Comparison of ENCODE assay signal across 8 mouse cellular contexts in genomic region chr9:101265546-101265945, GRCm38 (mm10). TPM values are rescaled to one million over a fixed set of nuclear protein-coding genes. Genes with fewer than 3 reads are reported as not detected.
DNase-seq lines count a peak whose midpoint lies in the region; ATAC-seq and TF ChIP-seq lines count a peak whose summit lies in the region.

No protein-coding gene starts in this region.

- H3K27ac ChIP-seq in hindbrain, embryonic 11.5 days (ENCODE audit: low read depth, low read length) = 0 out of 2 replicates have a peak overlapping the region, but pooled peaks have one; percentile 27
- no peak overlapping the region for H3K27ac ChIP-seq in hindbrain, embryonic 10.5 days
- peak overlapping the region; percentile 72 for H3K27ac ChIP-seq in kidney, adult 2 months (ENCODE audit: insufficient read depth, low read depth, low read length)
- no peak overlapping the region for H3K27ac ChIP-seq in heart, embryonic 10.5 days

- no peaks in the 10 kb centered on the region for H3K36me3 ChIP-seq in hindbrain, embryonic 11.5 days (ENCODE audit: control insufficient read depth, insufficient read depth, low read length)
- no peaks in the 10 kb centered on the region for H3K36me3 ChIP-seq in hindbrain, embryonic 10.5 days
- H3K36me3 ChIP-seq in kidney, adult 2 months (ENCODE audit: control insufficient read depth, insufficient read depth, low read length) = no peaks in the 10 kb centered on the region
- H3K36me3 ChIP-seq in myocyte (ENCODE audit: control insufficient read depth, insufficient read depth) = no peaks in the 10 kb centered on the region
- H3K36me3 ChIP-seq in heart, embryonic 10.5 days = no peaks in the 10 kb centered on the region

- TF ChIP-seq POLR2A in kidney, adult 2 months (IDR thresholded peaks at IDR 0.05; ENCODE audit: low read depth, low read length) = no peak
- no peak for TF ChIP-seq POLR2A in myocyte (IDR thresholded peaks at IDR 0.05; ENCODE audit: insufficient read length, low read depth)

- no peak overlapping the region for H3K9ac ChIP-seq in hindbrain, embryonic 11.5 days (ENCODE audit: low read depth, low read length)

- no peak overlapping the region for H3ac ChIP-seq in myocyte (ENCODE audit: control insufficient read depth, insufficient read length)

- H3K4me1 ChIP-seq in hindbrain, embryonic 11.5 days (replicated peaks; ENCODE audit: control insufficient read depth, insufficient read depth, low read length) = no peaks in the 10 kb centered on the region
- H3K4me1 ChIP-seq in hindbrain, embryonic 10.5 days (replicated peaks) = peaks cover 7% of the 10 kb centered on the region; the same call in 1 of the 2 replicates
- peaks cover 35% of the 10 kb centered on the region for H3K4me1 ChIP-seq in kidney, adult 2 months (ENCODE audit: control insufficient read depth, insufficient read depth, low read length)
- H3K4me1 ChIP-seq in heart, embryonic 10.5 days = peaks cover 5% of the 10 kb centered on the region; the same call in 1 of the 2 replicates

- H3K27me3 ChIP-seq in hindbrain, embryonic 11.5 days (ENCODE audit: control insufficient read depth, insufficient read depth, low read length) = no peaks in the 10 kb centered on the region
- no peaks in the 10 kb centered on the region for H3K27me3 ChIP-seq in hindbrain, embryonic 10.5 days (ENCODE audit: insufficient read depth, poor library complexity, severe bottlenecking)
- H3K27me3 ChIP-seq in kidney, adult 2 months (replicated peaks; ENCODE audit: control insufficient read depth, insufficient read depth, low read length) = no peaks in the 10 kb centered on the region
- H3K27me3 ChIP-seq in myocyte (ENCODE audit: control insufficient read depth, insufficient read depth, insufficient read length) = no peaks in the 10 kb centered on the region
- no peaks in the 10 kb centered on the region for H3K27me3 ChIP-seq in heart, embryonic 10.5 days (ENCODE audit: insufficient read depth, poor library complexity, severe bottlenecking)

- H3K4me2 ChIP-seq in hindbrain, embryonic 11.5 days (replicated peaks; ENCODE audit: low read depth, low read length) = no peak overlapping the region
- peak overlapping the region; percentile 16 for H3K4me2 ChIP-seq in myocyte (ENCODE audit: low read depth)

- H3K9me3 ChIP-seq in hindbrain, embryonic 11.5 days (ENCODE audit: control insufficient read depth, low read length) = no peaks in the 10 kb centered on the region
- H3K9me3 ChIP-seq in hindbrain, embryonic 10.5 days = no peaks in the 10 kb centered on the region
- H3K9me3 ChIP-seq in heart, embryonic 10.5 days = no peaks in the 10 kb centered on the region

- intact Hi-C loops in heart, postnatal 10 days (cut with DNase I) = no loop called here

- H3K4me3 ChIP-seq in hindbrain, embryonic 11.5 days (ENCODE audit: low read depth, low read length) = no peak overlapping the region
- no peak overlapping the region for H3K4me3 ChIP-seq in hindbrain, embryonic 10.5 days
- no peak overlapping the region for H3K4me3 ChIP-seq in kidney, adult 2 months (ENCODE audit: insufficient read depth, low read depth, low read length)
- H3K4me3 ChIP-seq in myocyte = no peak overlapping the region
- H3K4me3 ChIP-seq in heart, embryonic 10.5 days = no peak overlapping the region

- no peaks in the 10 kb centered on the region for H3K79me2 ChIP-seq in myocyte (ENCODE audit: control insufficient read depth, insufficient read depth)

- 65% methylated on average over 6 of the region's 6 CpGs for WGBS in hindbrain, embryonic 11.5 days
- WGBS in hindbrain, embryonic 10.5 days = 73% methylated on average over 6 of the region's 6 CpGs
- WGBS in kidney, adult 2 months = 39% methylated on average over 6 of the region's 6 CpGs
- WGBS in heart, embryonic 10.5 days = 74% methylated on average over 6 of the region's 6 CpGs

- DNase-seq in hindbrain, embryonic 11.5 days (ENCODE audit: low spot score) = no peak
- DNase-seq in hindbrain, embryonic 10.5 days (ENCODE audit: low spot score) = no peak
- DNase-seq in adrenal gland, postnatal 25 days = peak; percentile 15
- peak; percentile 69 for DNase-seq in kidney, adult 2 months
- no peak for DNase-seq in heart, embryonic 10.5 days (ENCODE audit: low spot score)
- DNase-seq in thymus, postnatal 10 days (ENCODE audit: low spot score in 2 of 2) = no peak
- DNase-seq in heart, postnatal 10 days = no peak

- TF ChIP-seq CTCF in kidney, adult 2 months (conservative IDR thresholded peaks at IDR 0.05; ENCODE audit: insufficient read depth, insufficient read length, low read depth, low read length) = no peak

- ATAC-seq in hindbrain, embryonic 11.5 days (ENCODE audit: low FRiP score) = peak; percentile 22; the same call in 1 of the 2 replicates

TF ChIP-seq in myocyte, 11 proteins besides CTCF, POLR2A, EP300 and RAD21:
- no peak for TF ChIP-seq REST (IDR thresholded peaks at IDR 0.05; ENCODE audit: insufficient read depth, insufficient read length)
- TF ChIP-seq MYOD1 (IDR thresholded peaks at IDR 0.05; ENCODE audit: control insufficient read depth in 1 of 3, insufficient read length in 2 of 3, low read depth in 2 of 3) = peak in 1 of 3 experiments; percentile 19

RNA-seq across cellular contexts. Expression of gene Ppp2r3a, which starts 14.0 kb away (rescaled TPM):
- polyA plus RNA-seq in hindbrain, embryonic 11.5 days (2014; fragmentation: Nextera tagmentation; extraction: Ambion mirVana) = 18.0 and 21.4 TPM in 2 replicates
- polyA plus RNA-seq in hindbrain, embryonic 10.5 days (2016; fragmentation: Nextera tagmentation; extraction: Ambion mirVana) = 9.0 and 9.5 TPM in 2 replicates
- total RNA-seq in adrenal gland, postnatal 25 days (2021) = 27.7 and 30.5 TPM in 2 replicates
- polyA plus RNA-seq in kidney, adult 2 months (2012; rRNA removed) = 13.9 and 17.6 TPM in 2 replicates
- 6.0 TPM for polyA plus RNA-seq in myocyte (2012; fragmentation: generic; extraction: Trizol)
- polyA plus RNA-seq in heart, embryonic 10.5 days (2016; fragmentation: Nextera tagmentation; extraction: Ambion mirVana) = 37.5 and 64.0 TPM in 2 replicates
- 100 to 1,000 TPM; 211 to 252 TPM for total RNA-seq in heart, postnatal 10 days (2021)

Comparison
In these comparisons a context has a peak if more than half of its experiments do, and no peak if none do; other contexts are left out.
1. H3K27ac ChIP-seq: peak in hindbrain, embryonic 11.5 days (single experiment) and kidney, adult 2 months (single experiment); none in hindbrain, embryonic 10.5 days (single experiment) and heart, embryonic 10.5 days (single experiment).
2. DNase-seq: peak in adrenal gland, postnatal 25 days (single experiment) and kidney, adult 2 months (single experiment); none in hindbrain, embryonic 11.5 days (single experiment), hindbrain, embryonic 10.5 days (single experiment), heart, embryonic 10.5 days (single experiment), thymus, postnatal 10 days (0 of 2) and heart, postnatal 10 days (0 of 2).